Mouse (Mus musculus) layer of hippocampus, postnatal 36 days (tissue): ENCODE measurements at regions not wholly inside any gene's neighbourhood (a gene's known extent, or its start where the extent isn't known, plus 50 kb on each side); places are given as distances from the start of the nearest gene placed in this dataset.

Experiments
- DNase-seq, 2 experiments: peaks; one replicate each; pipeline ENCODE4 v3.0.0; 2022

DNA sequence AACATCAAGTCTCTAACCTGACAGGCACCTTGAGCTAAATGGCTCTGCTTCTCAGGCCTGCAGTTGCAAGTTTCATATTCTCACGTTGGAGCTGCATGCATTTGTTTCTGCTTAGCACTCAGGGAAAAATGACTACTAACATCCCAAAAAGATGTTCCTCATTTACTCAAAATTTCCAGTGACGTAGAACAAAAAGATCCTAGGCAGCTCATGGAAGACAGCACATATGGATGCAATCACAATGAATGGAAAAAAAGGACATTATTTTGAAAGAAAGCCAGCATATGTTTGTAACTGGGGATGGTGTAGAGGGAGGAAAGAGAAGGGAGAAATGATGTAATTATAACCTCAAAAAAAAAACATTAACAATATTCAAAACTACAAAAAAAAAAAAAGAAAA is 751.2 kb upstream of the Fbxo33 start:
- DNase-seq: no peak

DNA sequence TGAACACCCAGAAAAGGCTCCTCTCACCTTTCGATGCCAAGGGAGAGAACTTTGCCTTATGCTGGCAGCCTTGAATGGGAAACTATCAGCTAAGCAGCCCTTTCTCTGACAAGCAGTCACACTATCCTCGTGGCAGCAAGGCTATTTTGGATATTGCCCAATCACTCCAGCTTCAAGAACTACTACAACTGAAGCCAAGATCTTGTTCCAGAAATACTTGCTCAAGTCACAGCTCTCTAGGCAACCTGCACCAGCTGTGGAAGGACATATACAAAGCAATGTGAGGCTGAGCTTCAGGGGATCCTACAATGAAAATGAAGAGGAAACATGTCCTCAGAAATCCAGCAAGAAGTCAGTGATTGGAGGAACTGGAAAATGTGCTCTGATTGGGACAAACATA is 750.4 kb upstream of the Fbxo33 start:
- DNase-seq: no peak

DNA sequence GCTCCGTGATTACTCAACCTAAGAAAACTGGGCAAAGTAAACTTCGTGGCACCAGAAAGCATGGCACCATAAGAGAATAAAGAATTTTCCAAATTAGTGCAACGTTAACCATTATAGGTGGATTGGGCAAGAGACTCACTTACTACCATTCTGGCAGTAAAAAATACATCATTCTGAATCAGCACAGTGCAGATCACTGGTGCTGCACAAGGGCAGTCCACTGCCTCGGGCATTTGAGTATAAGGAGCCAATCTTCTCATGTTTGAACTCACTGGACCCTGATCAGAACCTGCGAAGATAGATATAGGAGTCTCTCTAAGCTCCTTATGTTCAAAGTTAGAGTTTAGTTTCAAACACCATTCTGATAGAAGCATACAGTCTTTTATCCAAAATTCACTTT is 747.7 kb upstream of the Fbxo33 start:
- DNase-seq: no peak

DNA sequence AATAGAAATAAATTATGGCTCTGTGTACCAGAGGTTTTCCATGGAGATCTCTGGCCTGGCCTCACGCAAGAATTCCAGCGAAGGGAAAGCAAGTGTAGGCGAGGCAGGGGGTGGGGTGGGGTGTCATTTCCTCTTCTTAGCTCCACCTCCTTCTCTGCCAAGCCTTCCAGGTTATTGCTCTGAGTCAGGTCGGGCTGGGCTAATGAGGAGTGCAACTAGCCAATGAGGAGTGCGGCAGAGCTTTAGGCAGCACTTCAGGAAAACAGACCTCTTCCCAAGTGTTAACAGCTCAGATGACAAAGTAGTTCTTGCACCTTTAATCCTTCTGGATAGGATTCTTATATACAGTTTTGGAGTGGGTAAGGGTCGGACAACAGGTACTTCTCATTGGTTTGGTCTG is 741.6 kb upstream of the Fbxo33 start:
- DNase-seq: no peak

DNA sequence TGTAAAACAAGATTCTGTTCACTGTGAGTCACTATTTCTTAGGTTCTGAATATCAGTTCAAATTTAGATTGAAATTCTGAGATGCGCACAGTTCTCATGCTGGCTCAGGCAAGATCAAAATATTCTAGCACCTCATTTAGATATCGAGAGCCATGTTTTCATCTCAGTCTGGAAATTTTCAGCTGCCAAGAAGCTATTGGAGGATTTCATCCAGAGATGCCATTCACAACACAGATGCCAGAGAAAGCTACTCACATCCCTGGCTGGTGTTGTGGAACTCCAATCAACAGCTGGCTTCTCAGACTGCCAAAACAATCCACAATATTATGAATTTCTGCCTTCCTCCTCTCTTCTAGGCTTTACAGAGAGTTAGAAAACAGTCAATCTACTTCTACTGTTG is 712.9 kb upstream of the Fbxo33 start:
- DNase-seq: peak in 1 of 2 experiments; percentile 5

DNA sequence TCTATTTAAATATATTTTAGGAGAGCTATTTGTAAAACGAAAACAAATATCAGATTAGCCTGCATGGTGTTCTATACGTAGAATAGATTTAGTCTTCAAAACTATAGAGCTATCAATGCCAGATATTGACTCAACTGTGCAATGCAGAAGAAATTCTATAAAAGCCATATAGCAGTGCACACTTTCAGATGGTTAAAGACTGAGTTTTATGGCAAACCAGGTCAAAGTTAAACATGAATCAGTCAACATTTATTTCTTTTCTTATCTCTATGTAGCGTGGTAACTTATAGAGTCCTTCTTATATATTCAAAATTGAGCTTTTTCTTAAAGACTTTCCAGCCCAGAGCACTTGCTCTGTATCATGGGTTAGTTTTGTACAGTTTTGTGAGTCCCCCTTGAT is 705.5 kb upstream of the Fbxo33 start:
- DNase-seq: no peak

DNA sequence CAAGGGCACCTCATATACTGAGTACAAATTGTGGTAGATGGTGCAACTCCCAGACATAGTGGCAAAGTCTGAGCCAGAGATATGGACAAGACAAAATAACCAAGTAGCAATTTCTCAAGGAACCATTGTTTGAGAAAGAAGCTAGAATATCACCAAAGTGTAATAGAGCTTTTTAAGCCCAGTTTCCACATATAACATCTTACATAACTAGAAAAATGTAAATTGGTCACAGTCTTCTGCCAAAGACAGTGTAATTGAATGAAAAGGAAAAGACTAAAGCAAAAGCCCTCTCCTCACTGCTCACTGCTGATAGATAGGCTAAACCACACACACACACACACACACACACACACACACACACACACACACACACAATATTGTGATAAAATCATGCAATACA is 679.4 kb upstream of the Fbxo33 start:
- no peak for DNase-seq

DNA sequence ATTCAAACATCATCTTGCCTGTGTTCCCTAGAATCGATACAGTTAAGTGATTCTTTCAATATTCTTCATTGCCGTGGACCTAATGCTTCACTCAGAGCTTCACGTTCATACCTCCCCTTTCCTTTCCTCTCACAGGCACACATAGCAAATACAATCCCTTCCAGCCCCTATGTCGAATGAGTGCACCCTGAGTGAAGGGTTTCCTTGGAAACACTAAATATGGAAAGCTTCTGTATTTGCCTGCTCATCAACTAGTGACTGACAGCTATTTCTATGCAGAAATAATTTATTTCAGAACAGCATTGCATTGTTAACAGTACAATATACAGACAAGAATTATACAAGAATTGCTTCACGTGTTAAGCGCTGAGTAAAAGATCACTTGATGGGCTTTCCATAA is 671.4 kb upstream of the Fbxo33 start:
- no peak for DNase-seq
